ENCODE assay signal across 8 mouse cellular contexts in genomic region chr15:10485484-10486364, GRCm38 (mm10). TPM values are rescaled to one million over a fixed set of nuclear protein-coding genes. Genes with fewer than 3 reads are reported as not detected.
DNase-seq lines count a peak whose midpoint lies in the region; ATAC-seq and TF ChIP-seq lines count a peak whose summit lies in the region.

TSS of gene Brix1 (minus strand) at chr15:10485947.
TSS of gene Rad1 (plus strand) at chr15:10486018.

- under 1% methylated on average over 58 of the region's 58 CpGs for WGBS in heart, embryonic 12.5 days
- under 1% methylated on average over 58 of the region's 58 CpGs for WGBS in kidney, postnatal 0 days
- under 1% methylated on average over 58 of the region's 58 CpGs for WGBS in liver, embryonic 11.5 days
- WGBS in stomach, embryonic 14.5 days: under 1% methylated on average over 58 of the region's 58 CpGs

- H3K9ac ChIP-seq in heart, embryonic 12.5 days: peak within 1 kb of the TSS; percentile 90
- H3K9ac ChIP-seq in kidney, postnatal 0 days (ENCODE audit: low read depth, low read length): peak within 1 kb of the TSS; percentile 92
- peak within 1 kb of the TSS; percentile 88 for H3K9ac ChIP-seq in liver, embryonic 11.5 days (ENCODE audit: low read depth, low read length)
- H3K9ac ChIP-seq in stomach, embryonic 14.5 days (replicated peaks; ENCODE audit: low read depth, low read length): peak within 1 kb of the TSS; percentile 70

- peak; percentile 97 for DNase-seq in CD4-positive helper T cell, adult 2 months (ENCODE audit: low read depth, low spot score)
- DNase-seq in brain, embryonic 18.5 days (ENCODE audit: low read depth, low spot score): peak; percentile 92
- peak; percentile 99 for DNase-seq in kidney, postnatal 0 days (ENCODE audit: low spot score)
- DNase-seq in liver, embryonic 11.5 days (ENCODE audit: low spot score): peak; percentile 89
- DNase-seq in naive thymus-derived CD4-positive, alpha-beta T cell, adult 2 months (ENCODE audit: low read depth): peak; percentile 96

- H3K27ac ChIP-seq in heart, embryonic 12.5 days (ENCODE audit: poor library complexity, severe bottlenecking): peak within 1 kb of the TSS; percentile 24; the same call in 1 of the 2 replicates
- H3K27ac ChIP-seq in kidney, postnatal 0 days: peak within 1 kb of the TSS; percentile 47; the same call in 1 of the 2 replicates
- peak within 1 kb of the TSS; percentile 66 for H3K27ac ChIP-seq in liver, embryonic 11.5 days (ENCODE audit: low read depth, low read length)
- 0 out of 2 replicates have a peak within 1 kb of the TSS, but pooled peaks have one; percentile 28 for H3K27ac ChIP-seq in stomach, embryonic 14.5 days (ENCODE audit: low read length)

- H3K9me3 ChIP-seq in heart, embryonic 12.5 days (replicated peaks): no peaks in the 10 kb centered on the region
- H3K9me3 ChIP-seq in kidney, postnatal 0 days (replicated peaks; ENCODE audit: low read length): no peaks in the 10 kb centered on the region
- no peaks in the 10 kb centered on the region for H3K9me3 ChIP-seq in liver, embryonic 11.5 days (ENCODE audit: control insufficient read depth, low read length)
- no peaks in the 10 kb centered on the region for H3K9me3 ChIP-seq in stomach, embryonic 14.5 days (ENCODE audit: control insufficient read depth, low read depth, low read length)

- H3K36me3 ChIP-seq in heart, embryonic 12.5 days: peaks cover 36% of the 10 kb centered on the region
- 0 out of 2 replicates have a peak, but pooled peaks cover 7% of the 10 kb centered on the region for H3K36me3 ChIP-seq in kidney, postnatal 0 days (ENCODE audit: insufficient read depth, low read length)
- peaks cover 25% of the 10 kb centered on the region for H3K36me3 ChIP-seq in liver, embryonic 11.5 days (ENCODE audit: control insufficient read depth, insufficient read depth, low read length)
- H3K36me3 ChIP-seq in stomach, embryonic 14.5 days (ENCODE audit: control insufficient read depth, insufficient read depth, low read length): peaks cover 16% of the 10 kb centered on the region

- H3K4me1 ChIP-seq in heart, embryonic 12.5 days (replicated peaks): peaks cover 11% of the 10 kb centered on the region
- no peaks in the 10 kb centered on the region; the same call in 1 of the 2 replicates for H3K4me1 ChIP-seq in kidney, postnatal 0 days (replicated peaks; ENCODE audit: insufficient read depth, low read length)
- H3K4me1 ChIP-seq in liver, embryonic 11.5 days (replicated peaks; ENCODE audit: control insufficient read depth, insufficient read depth, low read length): no peaks in the 10 kb centered on the region; the same call in 1 of the 2 replicates
- H3K4me1 ChIP-seq in stomach, embryonic 14.5 days (ENCODE audit: control insufficient read depth, insufficient read depth, low read length): peaks cover 3% of the 10 kb centered on the region; the same call in 1 of the 2 replicates

- TF ChIP-seq CTCF in kidney, postnatal 0 days (IDR thresholded peaks at IDR 0.05; ENCODE audit: low read depth): no peak

- peak within 1 kb of the TSS; percentile 95 for H3K4me2 ChIP-seq in heart, embryonic 12.5 days
- peak within 1 kb of the TSS; percentile 76 for H3K4me2 ChIP-seq in kidney, postnatal 0 days (ENCODE audit: low read length)
- H3K4me2 ChIP-seq in liver, embryonic 11.5 days: peak within 1 kb of the TSS; percentile 81
- peak within 1 kb of the TSS; percentile 69 for H3K4me2 ChIP-seq in stomach, embryonic 14.5 days (replicated peaks; ENCODE audit: low read depth, low read length)

- no peaks in the 10 kb centered on the region for H3K27me3 ChIP-seq in heart, embryonic 12.5 days (replicated peaks)
- H3K27me3 ChIP-seq in kidney, postnatal 0 days (ENCODE audit: insufficient read depth, low read length): no peaks in the 10 kb centered on the region
- H3K27me3 ChIP-seq in liver, embryonic 11.5 days (replicated peaks; ENCODE audit: control insufficient read depth, insufficient read depth, low read length): no peaks in the 10 kb centered on the region
- H3K27me3 ChIP-seq in stomach, embryonic 14.5 days (ENCODE audit: control insufficient read depth, insufficient read depth, low read length): no peaks in the 10 kb centered on the region

- peak; percentile 99 for ATAC-seq in erythroid progenitor cell, adult 5-6 weeks (replicated peaks; ENCODE audit: low FRiP score, poor library complexity, severe bottlenecking)
- ATAC-seq in heart, embryonic 12.5 days (ENCODE audit: insufficient number of reproducible peaks, low FRiP score): peak; percentile 99
- peak; percentile 98 for ATAC-seq in kidney, postnatal 0 days (replicated peaks; ENCODE audit: low FRiP score, low read depth)
- ATAC-seq in liver, embryonic 11.5 days (replicated peaks; ENCODE audit: low FRiP score): peak; percentile 99
- ATAC-seq in stomach, embryonic 14.5 days (ENCODE audit: insufficient number of reproducible peaks, insufficient read depth, low FRiP score, low read depth): peak; percentile 99

- peak within 1 kb of the TSS; percentile 91 for H3K4me3 ChIP-seq in heart, embryonic 12.5 days
- peak within 1 kb of the TSS; percentile 95 for H3K4me3 ChIP-seq in kidney, postnatal 0 days (replicated peaks; ENCODE audit: low read depth, low read length)
- H3K4me3 ChIP-seq in liver, embryonic 11.5 days (ENCODE audit: low read depth, low read length): peak within 1 kb of the TSS; percentile 81
- peak within 1 kb of the TSS; percentile 78 for H3K4me3 ChIP-seq in stomach, embryonic 14.5 days (ENCODE audit: low read depth, low read length)

RNA-seq across cellular contexts. Expression of gene Brix1, which starts in this region (rescaled TPM):
- total RNA-seq in erythroid progenitor cell, adult 5-6 weeks (2015; ENCODE audit: low replicate concordance): 12.6 and 20.1 TPM in 2 replicates
- total RNA-seq in erythroid progenitor cell, adult 5-6 weeks (2017; ENCODE audit: low replicate concordance): 10.0 and 11.1 TPM in 2 replicates
- 79.7 and 85.8 TPM in 2 replicates for polyA plus RNA-seq in heart, embryonic 12.5 days (2016; fragmentation: Nextera tagmentation; extraction: Ambion mirVana)
- 126 and 146 TPM in 2 replicates for polyA plus RNA-seq in kidney, postnatal 0 days (2015; fragmentation: Nextera tagmentation; extraction: Ambion mirVana)
- 168 and 179 TPM in 2 replicates for polyA plus RNA-seq in liver, embryonic 11.5 days (2014; fragmentation: Nextera tagmentation; extraction: Ambion mirVana)
- 107 and 118 TPM in 2 replicates for polyA plus RNA-seq in stomach, embryonic 14.5 days (2014; fragmentation: Nextera tagmentation; extraction: Ambion mirVana)

RNA-seq across cellular contexts. Expression of gene Rad1, which starts in this region (rescaled TPM):
- 12.6 and 15.9 TPM in 2 replicates for total RNA-seq in erythroid progenitor cell, adult 5-6 weeks (2015; ENCODE audit: low replicate concordance)
- 5.4 and 11.6 TPM in 2 replicates for total RNA-seq in erythroid progenitor cell, adult 5-6 weeks (2017; ENCODE audit: low replicate concordance)
- 21.0 and 23.2 TPM in 2 replicates for polyA plus RNA-seq in heart, embryonic 12.5 days (2016; fragmentation: Nextera tagmentation; extraction: Ambion mirVana)
- 27.1 and 29.1 TPM in 2 replicates for polyA plus RNA-seq in kidney, postnatal 0 days (2015; fragmentation: Nextera tagmentation; extraction: Ambion mirVana)
- polyA plus RNA-seq in liver, embryonic 11.5 days (2014; fragmentation: Nextera tagmentation; extraction: Ambion mirVana): 42.4 and 43.2 TPM in 2 replicates
- polyA plus RNA-seq in stomach, embryonic 14.5 days (2014; fragmentation: Nextera tagmentation; extraction: Ambion mirVana): 23.7 and 26.4 TPM in 2 replicates

Comparison
In these comparisons a context has a peak if more than half of its experiments do, and no peak if none do; other contexts are left out.
1. Peak in every context shown above with its lines: DNase-seq, ATAC-seq, H3K4me3 ChIP-seq and H3K27ac ChIP-seq.